Mouse (Mus musculus) v-Abl transformed pro-B cells (cell line): ENCODE results near the gene Hoxc10.

Experiments used
- in situ Hi-C, 2 experiments: fragments of 400-800 bp; cut with MboI; formaldehyde crosslinking; loops; one replicate each; pipeline ENCODE4 v1.15.1; 2025; ENCODE audit not compliant: unreplicated experiment in 2 of 2

Hoxc10 gene

DNA sequence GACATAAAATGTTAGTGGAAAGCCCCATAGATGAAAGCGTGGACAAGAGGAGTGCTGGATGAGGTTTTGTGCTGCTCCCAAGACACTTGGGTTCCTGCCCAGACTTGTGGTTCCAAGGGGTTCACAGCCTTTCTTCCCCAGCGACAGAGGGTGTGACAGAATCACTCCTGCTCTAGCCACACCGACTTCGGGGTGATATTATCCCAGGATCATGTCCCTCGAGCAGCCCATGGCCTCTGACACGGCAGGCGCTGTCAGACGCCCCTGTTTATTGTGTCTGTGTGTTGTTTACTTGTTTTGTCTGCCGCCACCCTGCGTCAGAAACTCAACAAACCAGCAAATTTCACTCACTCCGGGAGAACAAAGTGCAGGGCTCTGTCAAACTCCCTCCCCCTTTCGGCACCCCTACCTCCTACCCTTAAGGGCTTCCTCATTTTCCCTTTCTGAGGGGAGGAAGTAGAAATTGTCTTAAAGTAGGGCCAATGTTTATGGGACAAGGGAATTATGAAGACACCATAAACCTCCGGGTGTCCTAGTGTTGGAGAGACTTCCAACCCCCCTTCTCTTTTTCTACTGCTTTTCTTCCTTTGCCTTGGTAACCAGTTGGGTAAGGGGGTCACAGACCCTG, 36.3 kb downstream of the Hoxc10 start:
- in situ Hi-C loops: no loop called here

DNA sequence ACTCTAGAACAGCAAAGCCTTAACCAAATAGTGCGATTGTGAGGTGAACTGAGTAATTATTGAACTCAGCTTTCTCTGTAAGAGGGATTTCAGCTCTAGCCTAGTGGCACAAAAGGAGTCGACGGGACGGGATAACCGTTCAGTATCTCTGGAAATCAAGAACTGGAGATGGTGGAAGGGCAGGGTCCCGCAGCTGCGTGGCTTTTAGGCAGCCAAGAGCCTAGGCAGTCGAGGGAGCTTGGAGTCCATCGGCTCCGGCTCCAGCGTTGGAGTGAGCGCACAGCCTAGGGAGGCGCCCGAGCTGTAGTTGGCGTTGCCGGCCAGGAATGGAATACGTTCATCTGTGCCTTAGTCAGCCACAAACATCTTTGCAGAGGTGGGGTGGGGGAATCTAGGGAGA, 38.7 kb downstream of the Hoxc10 start:
- in situ Hi-C loops: no loop called here

DNA sequence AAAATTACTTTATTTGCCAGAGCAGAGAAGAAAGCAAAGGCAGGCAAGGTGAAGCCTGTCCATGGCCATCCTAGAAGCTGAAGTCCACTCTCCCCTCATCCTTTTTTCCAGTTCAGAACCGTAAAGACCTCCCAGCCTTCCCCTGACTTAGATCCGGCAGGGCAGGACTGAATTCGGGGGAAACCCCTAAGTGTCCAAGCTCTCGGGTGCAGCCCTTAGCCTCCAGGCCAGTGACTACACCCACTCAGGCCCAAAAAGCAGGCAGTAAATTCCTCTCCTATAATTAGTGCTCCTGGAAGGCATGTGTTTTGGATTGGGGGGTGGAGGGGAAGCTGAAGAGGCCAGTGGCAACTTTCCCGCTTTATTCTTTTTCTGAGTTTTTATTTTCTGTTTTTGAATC, 39.2 kb downstream of the Hoxc10 start:
- in situ Hi-C loops: no loop called here

- in situ Hi-C loops: no loop called here
These were observed 39.7 kb downstream of the Hoxc10 start for GRCm38 (mm10) chr15:103006326-103006725.

DNA sequence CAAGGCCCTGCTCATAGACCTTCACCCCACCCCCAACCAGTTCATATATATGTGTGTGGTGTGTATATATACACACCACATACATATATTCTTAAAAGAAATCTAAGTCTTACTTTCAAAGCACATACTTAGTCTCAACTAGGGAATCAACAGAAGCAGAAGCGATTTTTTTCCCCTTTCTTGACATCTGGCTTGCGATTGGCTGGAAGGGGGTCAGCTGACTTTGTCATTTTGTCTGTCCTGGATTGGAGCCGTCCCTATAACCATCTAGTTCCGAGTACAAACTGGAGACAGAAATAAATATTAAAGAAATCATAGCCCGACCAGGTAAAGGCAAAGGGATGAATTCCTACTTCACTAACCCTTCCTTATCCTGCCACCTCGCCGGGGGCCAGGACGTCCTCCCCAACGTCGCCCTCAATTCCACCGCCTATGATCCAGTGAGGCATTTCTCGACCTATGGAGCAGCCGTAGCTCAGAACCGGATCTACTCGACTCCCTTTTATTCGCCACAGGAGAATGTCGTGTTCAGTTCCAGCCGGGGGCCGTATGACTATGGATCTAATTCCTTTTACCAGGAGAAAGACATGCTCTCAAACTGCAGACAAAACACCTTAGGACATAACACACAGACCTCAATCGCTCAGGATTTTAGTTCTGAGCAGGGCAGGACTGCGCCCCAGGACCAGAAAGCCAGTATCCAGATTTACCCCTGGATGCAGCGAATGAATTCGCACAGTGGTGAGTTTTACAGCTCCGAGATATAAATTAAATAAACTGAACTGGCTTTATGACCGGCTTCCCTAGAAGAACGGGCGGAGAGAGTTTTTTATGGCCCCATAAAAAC, 42.9 kb downstream of the Hoxc10 start:
- in situ Hi-C loops: loop anchor here in 1 of 2 experiments (5.0 kb wide), 1 partner anchor 163 kb away; no protein-coding TSS in a partner anchor

DNA sequence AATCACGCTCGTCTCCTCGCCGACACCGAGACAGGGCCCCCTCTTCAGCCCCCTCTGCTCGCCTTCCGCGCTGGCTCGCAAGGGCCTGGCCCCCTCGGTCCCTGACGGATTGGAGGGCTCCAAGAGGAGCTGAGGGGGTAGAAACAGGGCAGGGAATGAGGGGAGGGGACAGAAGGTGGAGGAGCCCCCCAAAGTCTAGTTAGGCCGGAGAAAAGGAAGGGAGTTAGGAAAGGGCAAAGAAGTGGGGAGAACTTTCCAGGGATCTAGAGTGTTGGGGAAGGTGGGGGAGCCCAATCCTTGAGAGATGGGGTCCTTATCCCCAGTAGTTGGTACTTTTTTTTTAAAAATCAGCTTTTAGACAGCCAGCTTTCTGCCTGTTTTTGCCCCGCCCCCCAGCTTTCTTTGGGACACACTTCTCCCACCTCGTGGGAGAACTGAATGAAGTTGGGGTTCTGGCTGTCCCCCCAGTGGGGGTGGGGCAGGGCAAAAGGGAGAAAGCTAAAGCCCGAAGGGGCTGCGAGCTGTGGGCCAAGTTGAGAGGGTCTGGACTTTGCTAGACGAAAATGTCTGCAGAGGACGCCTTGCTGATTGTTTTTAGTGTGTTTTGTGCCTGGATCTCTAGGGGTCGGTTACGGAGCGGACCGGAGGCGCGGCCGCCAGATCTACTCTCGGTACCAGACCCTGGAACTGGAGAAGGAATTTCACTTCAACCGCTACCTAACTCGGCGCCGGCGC, 43.7 kb downstream of the Hoxc10 start:
- in situ Hi-C loops: loop anchor here in 1 of 2 experiments (5.0 kb wide), 1 partner anchor 162 kb away; no protein-coding TSS in a partner anchor

DNA sequence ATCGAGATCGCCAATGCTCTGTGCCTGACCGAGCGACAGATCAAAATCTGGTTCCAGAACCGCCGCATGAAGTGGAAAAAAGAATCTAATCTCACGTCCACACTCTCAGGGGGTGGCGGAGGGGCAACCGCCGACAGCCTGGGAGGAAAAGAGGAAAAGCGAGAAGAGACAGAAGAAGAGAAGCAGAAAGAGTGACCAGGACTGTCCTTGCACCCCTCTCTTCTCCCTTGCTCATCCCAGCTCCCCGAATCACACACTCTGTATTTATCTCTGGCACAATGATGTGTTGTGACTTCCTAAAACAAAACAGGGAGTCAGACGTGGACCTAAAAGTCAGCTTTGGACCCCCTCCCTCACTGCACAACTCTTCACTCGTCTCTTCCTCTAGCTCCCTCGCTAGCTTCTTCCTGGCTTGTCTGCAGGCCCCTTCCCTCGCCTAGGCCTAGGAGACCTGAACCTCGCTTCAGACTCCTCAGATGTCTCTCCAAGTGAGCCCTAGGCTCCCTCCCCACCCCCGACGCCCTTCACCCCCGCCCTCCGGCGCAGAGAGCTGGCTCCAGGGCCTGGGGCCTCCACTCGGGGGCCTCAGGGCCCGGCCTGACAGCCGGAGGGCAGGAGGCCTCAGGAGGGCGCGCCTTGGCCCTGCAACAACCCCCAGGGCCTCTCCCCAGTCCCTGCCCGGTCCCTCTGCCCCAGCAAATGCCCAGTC, 44.4 kb downstream of the Hoxc10 start:
- in situ Hi-C loops: loop anchor here in 1 of 2 experiments (5.0 kb wide), 1 partner anchor 161 kb away; no protein-coding TSS in a partner anchor

DNA sequence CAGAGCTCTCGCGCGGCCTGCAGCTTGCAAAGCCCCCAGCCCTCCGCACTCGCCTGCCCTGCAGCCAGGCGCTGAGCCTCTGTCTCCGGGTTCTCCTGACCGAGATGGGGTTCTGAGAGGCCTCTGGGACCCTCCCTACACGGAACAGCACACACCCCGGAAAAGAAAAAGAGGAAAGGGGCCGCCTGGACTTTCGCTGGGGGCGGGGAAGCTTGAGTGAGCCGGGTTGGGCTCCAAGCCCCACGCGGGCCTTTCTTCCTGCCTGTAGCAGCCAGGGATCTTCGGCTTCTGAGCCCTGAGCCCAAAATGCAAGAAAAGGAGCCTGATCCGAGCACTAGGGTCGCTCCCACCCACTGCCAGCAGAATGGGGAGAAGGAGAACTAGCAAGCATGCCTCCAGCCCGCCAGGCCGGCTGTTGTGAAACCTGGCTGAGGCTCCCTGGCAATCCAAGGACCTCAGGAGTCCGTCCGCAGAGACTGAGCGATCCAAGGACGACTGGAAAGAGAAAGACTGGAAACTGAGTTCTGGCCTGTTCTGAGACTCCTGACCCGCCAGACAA, 45.4 kb downstream of the Hoxc10 start:
- in situ Hi-C loops: loop anchor here in 1 of 2 experiments (5.0 kb wide), 1 partner anchor 160 kb away; no protein-coding TSS in a partner anchor

DNA sequence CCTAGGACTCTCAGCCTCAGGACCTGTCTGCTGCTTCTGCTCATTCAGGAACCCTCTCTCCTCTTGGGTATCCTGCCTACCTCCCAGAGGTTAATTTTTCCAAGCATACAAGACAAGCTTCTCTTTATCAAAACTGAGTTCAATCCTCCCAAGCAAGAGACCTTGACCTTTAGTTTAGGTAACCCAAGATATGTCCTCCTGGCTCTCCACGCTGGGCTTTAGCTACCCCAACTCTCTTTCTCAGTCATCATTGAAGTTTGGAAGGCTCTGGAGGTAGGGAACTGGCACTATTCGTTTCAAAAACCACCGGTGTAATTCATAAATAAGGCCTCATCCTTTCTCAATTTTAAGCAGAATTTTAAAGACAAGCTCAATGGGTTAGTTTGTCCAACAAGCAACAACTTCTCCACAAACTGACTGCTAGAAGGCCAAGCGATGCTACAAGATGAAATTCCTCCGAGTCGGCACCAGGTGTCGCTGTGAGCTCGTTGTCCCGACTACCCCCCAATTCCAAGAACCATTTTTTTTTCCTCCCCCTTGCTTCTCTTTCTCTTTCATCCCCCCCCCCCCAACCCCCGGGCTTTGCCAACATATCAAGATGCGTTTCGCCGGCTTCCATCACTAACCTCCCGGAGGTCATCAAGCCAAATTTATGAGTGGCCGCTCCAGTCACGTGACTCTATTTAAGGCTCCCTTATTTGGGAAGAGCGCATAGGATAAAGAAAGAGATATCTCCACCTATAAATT, 46.8 kb downstream of the Hoxc10 start:
- in situ Hi-C loops: loop anchor here in 1 of 2 experiments (5.0 kb wide), 1 partner anchor 159 kb away; no protein-coding TSS in a partner anchor

DNA sequence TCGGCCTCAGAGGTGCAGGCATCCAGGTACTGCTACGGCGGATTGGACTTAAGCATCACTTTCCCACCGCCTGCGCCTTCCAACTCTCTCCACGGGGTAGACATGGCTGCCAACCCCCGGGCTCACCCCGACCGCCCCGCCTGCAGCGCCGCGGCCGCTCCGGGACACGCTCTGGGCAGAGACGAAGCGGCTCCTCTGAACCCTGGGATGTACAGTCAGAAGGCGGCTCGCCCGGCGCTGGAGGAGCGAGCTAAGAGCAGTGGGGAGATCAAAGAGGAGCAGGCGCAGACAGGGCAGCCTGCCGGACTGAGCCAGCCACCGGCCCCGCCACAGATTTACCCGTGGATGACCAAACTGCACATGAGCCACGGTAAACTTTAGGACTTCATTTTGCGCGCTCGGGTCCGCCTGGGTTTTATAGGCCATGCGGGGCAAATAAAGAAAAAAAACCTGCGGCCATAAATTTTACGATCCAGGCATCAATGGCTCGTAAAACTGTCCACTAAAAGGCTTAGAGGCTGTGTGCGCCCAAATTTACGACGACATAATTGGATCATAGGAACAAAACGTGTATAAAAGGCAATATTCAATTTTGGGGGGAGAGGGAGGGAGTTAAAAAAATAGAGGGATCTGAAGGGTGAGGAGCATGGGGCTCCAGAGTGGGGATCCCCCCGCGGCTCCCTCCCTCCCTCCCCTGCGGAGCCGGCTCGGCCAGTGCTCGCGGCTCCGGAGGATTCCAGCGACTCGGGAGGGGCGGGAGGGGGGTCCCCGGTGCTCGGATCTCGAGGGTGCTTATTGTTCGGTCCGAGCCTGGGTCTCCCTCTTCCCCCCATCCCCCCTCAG, 47.8 kb downstream of the Hoxc10 start:
- in situ Hi-C loops: loop anchor here in 1 of 2 experiments (5.0 kb wide), 1 partner anchor 158 kb away; no protein-coding TSS in a partner anchor

DNA sequence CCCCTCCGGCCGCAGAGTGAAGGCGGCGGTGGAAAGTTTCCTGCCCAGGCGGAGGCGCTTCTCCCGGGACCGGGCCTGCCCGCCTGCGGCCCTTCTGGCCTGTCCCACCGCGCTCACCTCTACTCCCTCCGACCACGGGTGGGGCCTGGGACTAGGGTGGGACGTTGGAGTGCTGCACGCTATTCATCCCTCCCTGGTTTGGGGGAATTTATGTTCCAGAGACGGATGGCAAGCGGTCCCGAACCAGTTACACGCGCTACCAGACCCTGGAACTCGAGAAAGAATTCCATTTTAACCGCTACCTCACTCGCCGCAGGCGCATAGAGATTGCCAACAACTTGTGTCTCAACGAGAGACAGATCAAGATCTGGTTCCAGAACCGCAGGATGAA, 48.4 kb downstream of the Hoxc10 start:
- in situ Hi-C loops: no loop called here

- in situ Hi-C loops: no loop called here
These were observed 49.0 kb downstream of the Hoxc10 start for GRCm38 (mm10) chr15:103015406-103016166.

DNA sequence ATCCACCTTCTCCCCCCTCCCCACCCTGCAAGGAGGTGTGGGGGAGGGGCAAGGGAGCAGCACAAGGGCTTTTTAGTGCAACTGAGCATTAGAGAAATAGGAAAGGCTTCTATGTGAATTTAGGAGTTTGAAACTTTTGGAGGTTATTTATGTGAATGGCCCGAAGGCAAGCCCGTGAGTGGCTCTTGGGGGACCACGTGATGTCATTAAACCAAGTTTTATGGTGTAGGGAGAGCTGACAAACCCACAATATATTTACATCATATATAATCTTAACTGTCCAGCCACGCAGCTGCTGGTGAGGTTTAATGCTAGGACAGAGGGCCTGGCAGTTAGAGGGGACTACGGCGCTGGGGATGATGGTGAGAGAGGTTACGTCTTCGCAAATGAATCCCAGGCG, 52.0 kb downstream of the Hoxc10 start, which contains the start of gene Hoxc4:
Gene Hoxc4, plus strand, starts transcription at position 299 of the 400 bp plus-strand sequence.
- in situ Hi-C loops: no loop called here

DNA sequence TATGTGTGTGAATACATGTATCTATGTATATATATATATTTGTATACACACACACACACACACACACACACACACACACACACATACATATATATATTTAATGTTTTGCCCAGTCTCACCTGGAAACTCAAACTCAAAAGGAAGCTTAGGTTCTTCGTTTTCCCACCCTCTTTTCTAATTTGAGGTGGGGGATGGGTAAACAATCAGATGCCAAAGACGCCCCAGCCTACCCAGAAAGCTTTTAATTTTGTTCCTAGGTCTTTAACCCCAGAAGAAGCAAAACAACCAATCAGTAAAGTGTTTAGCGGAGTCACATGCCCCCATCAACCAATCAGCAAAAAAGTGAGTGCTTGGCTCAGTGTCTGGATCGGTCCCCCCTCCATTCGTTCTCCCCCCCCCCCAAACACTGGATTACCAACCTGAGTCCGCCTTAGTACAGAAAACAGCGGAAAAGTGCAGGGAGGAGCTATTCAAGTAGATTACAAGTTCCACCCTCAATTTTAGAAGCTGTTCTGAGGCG, 54.4 kb downstream of the Hoxc10 start:
- in situ Hi-C loops: no loop called here
